Mouse (Mus musculus) forebrain, embryonic 15.5 days (tissue): Measurements from ENCODE around the gene Mthfd1. TPM values are rescaled to one million over a fixed set of nuclear protein-coding genes. Genes with fewer than 3 reads are reported as not detected.

Experiments used
- ATAC-seq: fragments of 200-750 bp; cut with Nextera tagmentation; replicated peaks from 2 replicates; pipeline ENCODE4 v1.8.0; 2017; ENCODE audit warnings: mild to moderate bottlenecking, moderate TSS enrichment, moderate library complexity
- H3K27ac ChIP-seq: fragments of 300-500 bp; sonication (generic); replicated peaks from 2 replicates; pipeline ENCODE4 v1.5.1; 2015; ENCODE audit warnings: mild to moderate bottlenecking, inconsistent platforms
- H3K27me3 ChIP-seq: fragments of 300-500 bp; sonication (generic); 2 replicates; pipeline ENCODE4 v1.6.1; 2015; ENCODE audit warnings: inconsistent platforms
- H3K36me3 ChIP-seq: fragments of 300-500 bp; sonication (generic); 2 replicates; pipeline ENCODE4 v1.6.1; 2015; ENCODE audit warnings: mild to moderate bottlenecking, inconsistent platforms
- H3K4me1 ChIP-seq: fragments of 300-500 bp; sonication (generic); 2 replicates; pipeline ENCODE4 v1.6.1; 2015; ENCODE audit warnings: inconsistent platforms
- H3K4me2 ChIP-seq: fragments of 300-500 bp; sonication (generic); replicated peaks from 2 replicates; pipeline ENCODE4 v1.6.1; 2015; ENCODE audit warnings: mild to moderate bottlenecking, inconsistent platforms
- H3K4me3 ChIP-seq: fragments of 300-500 bp; sonication (generic); 2 replicates; pipeline ENCODE4 v1.5.1; 2015; ENCODE audit warnings: mild to moderate bottlenecking, inconsistent platforms
- H3K9ac ChIP-seq: fragments of 300-500 bp; sonication (generic); replicated peaks from 2 replicates; pipeline ENCODE4 v1.6.1; 2015; ENCODE audit warnings: mild to moderate bottlenecking, inconsistent platforms
- H3K9me3 ChIP-seq: fragments of 300-500 bp; sonication (generic); 2 replicates; pipeline ENCODE4 v1.6.1; 2016; ENCODE audit warnings: inconsistent platforms
- WGBS: fragments of 180-500 bp; shearing (Covaris S2); methylation state at CpG from one replicate; pipeline ENCODE4 v1.1.7; 2015; ENCODE audit warnings: mixed read lengths; 5-methylcytosine and 5-hydroxymethylcytosine counted together
- polyA plus RNA-seq: library from polyadenylated mRNA; unstranded; fragments of >200 nt; fragmentation: Nextera tagmentation; extraction: Ambion mirVana; gene quantifications from 2 replicates; pipeline ENCODE4 v1.2.1, GENCODE M21; 2015

Gene Mthfd1
- polyA plus RNA-seq, 1 experiment from 2014 or later: 45.2 TPM

- Histone ChIP-seq H3K4me3 (no peak overlapping the region), H3K36me3 (no peaks in the 10 kb centered on the region), H3K27ac (peak overlapping the region; percentile 53; the same call in 1 of the 2 replicates), H3K9ac (no peak overlapping the region), H3K4me2 (no peak overlapping the region), H3K27me3 (no peaks in the 10 kb centered on the region), H3K9me3 (no peaks in the 10 kb centered on the region), H3K4me1 (peaks cover 15% of the 10 kb centered on the region)
- ATAC-seq: no peak
- WGBS: 79% methylated on average over 6 of the region's 6 CpGs
Measured at GRCm38 (mm10) chr12:76265001-76265400, 9.9 kb downstream of the Mthfd1 start.

- peak; percentile 55; the same call in 1 of the 2 replicates for ATAC-seq
- WGBS: 63% methylated on average over 9 of the region's 9 CpGs
- Histone ChIP-seq H3K36me3 (no peaks in the 10 kb centered on the region), H3K4me1 (peaks cover 15% of the 10 kb centered on the region), H3K4me3 (no peak overlapping the region), H3K9ac (no peak overlapping the region), H3K27ac (no peak overlapping the region), H3K9me3 (no peaks in the 10 kb centered on the region), H3K27me3 (no peaks in the 10 kb centered on the region), H3K4me2 (no peak overlapping the region)
Measured at GRCm38 (mm10) chr12:76266875-76267274, 11.8 kb downstream of the Mthfd1 start.

GRCm38 (mm10) chr12:76268686-76269085 is 13.6 kb downstream of the Mthfd1 start:
- H3K4me1 ChIP-seq: peaks cover 14% of the 10 kb centered on the region
- H3K9me3 ChIP-seq: no peaks in the 10 kb centered on the region
- no peak overlapping the region for H3K4me3 ChIP-seq
- no peak for ATAC-seq
- H3K27me3 ChIP-seq: no peaks in the 10 kb centered on the region
- 68% methylated on average over 10 of the region's 10 CpGs for WGBS
- H3K9ac ChIP-seq: no peak overlapping the region
- no peak overlapping the region for H3K27ac ChIP-seq
- H3K4me2 ChIP-seq: no peak overlapping the region
- no peaks in the 10 kb centered on the region for H3K36me3 ChIP-seq

GRCm38 (mm10) chr12:76269196-76269595 is 14.1 kb downstream of the Mthfd1 start:
- H3K9me3 ChIP-seq: no peaks in the 10 kb centered on the region
- H3K4me3 ChIP-seq: no peak overlapping the region
- 79% methylated on average over 7 of the region's 7 CpGs for WGBS
- no peak overlapping the region for H3K27ac ChIP-seq
- peaks cover 9% of the 10 kb centered on the region for H3K4me1 ChIP-seq
- H3K9ac ChIP-seq: no peak overlapping the region
- no peaks in the 10 kb centered on the region for H3K27me3 ChIP-seq
- H3K36me3 ChIP-seq: no peaks in the 10 kb centered on the region
- ATAC-seq: no peak
- no peak overlapping the region for H3K4me2 ChIP-seq

GRCm38 (mm10) chr12:76271516-76271915 is 16.4 kb downstream of the Mthfd1 start:
- H3K36me3 ChIP-seq: no peaks in the 10 kb centered on the region
- no peak overlapping the region for H3K9ac ChIP-seq
- ATAC-seq: no peak
- H3K4me1 ChIP-seq: no peaks in the 10 kb centered on the region
- H3K4me2 ChIP-seq: no peak overlapping the region
- H3K4me3 ChIP-seq: no peak overlapping the region
- H3K9me3 ChIP-seq: no peaks in the 10 kb centered on the region
- WGBS: 94% methylated on average over 6 of the region's 6 CpGs
- no peak overlapping the region for H3K27ac ChIP-seq
- H3K27me3 ChIP-seq: no peaks in the 10 kb centered on the region

- no peaks in the 10 kb centered on the region for H3K36me3 ChIP-seq
- H3K27me3 ChIP-seq: no peaks in the 10 kb centered on the region
- no peak overlapping the region for H3K4me3 ChIP-seq
- no peak for ATAC-seq
- H3K27ac ChIP-seq: no peak overlapping the region
- no peak overlapping the region for H3K9ac ChIP-seq
- H3K4me2 ChIP-seq: no peak overlapping the region
- no peaks in the 10 kb centered on the region for H3K9me3 ChIP-seq
- WGBS: 91% methylated on average over 10 of the region's 10 CpGs
- H3K4me1 ChIP-seq: no peaks in the 10 kb centered on the region
Measured at GRCm38 (mm10) chr12:76272610-76273524, 17.8 kb downstream of the Mthfd1 start.

- H3K27me3 ChIP-seq: no peaks in the 10 kb centered on the region
- ATAC-seq: no peak
- H3K9ac ChIP-seq: no peak overlapping the region
- no peak overlapping the region for H3K4me2 ChIP-seq
- WGBS: 80% methylated on average over 6 of the region's 6 CpGs
- peaks cover 14% of the 10 kb centered on the region for H3K4me1 ChIP-seq
- no peaks in the 10 kb centered on the region; the same call in 1 of the 2 replicates for H3K36me3 ChIP-seq
- H3K27ac ChIP-seq: no peak overlapping the region
- no peaks in the 10 kb centered on the region for H3K9me3 ChIP-seq
- H3K4me3 ChIP-seq: no peak overlapping the region
Measured at GRCm38 (mm10) chr12:76278209-76278608, 23.1 kb downstream of the Mthfd1 start.

- no peaks in the 10 kb centered on the region for H3K27me3 ChIP-seq
- no peaks in the 10 kb centered on the region; the same call in 1 of the 2 replicates for H3K36me3 ChIP-seq
- H3K4me2 ChIP-seq: no peak overlapping the region
- H3K4me3 ChIP-seq: no peak overlapping the region
- peaks cover 14% of the 10 kb centered on the region for H3K4me1 ChIP-seq
- no peak overlapping the region for H3K9ac ChIP-seq
- no peak for ATAC-seq
- no peak overlapping the region for H3K27ac ChIP-seq
- 70% methylated on average over 9 of the region's 9 CpGs for WGBS
- H3K9me3 ChIP-seq: no peaks in the 10 kb centered on the region
Measured at GRCm38 (mm10) chr12:76280556-76280955, 25.5 kb downstream of the Mthfd1 start.

GRCm38 (mm10) chr12:76281111-76281660 is 26.1 kb downstream of the Mthfd1 start:
- Histone ChIP-seq H3K27me3 (no peaks in the 10 kb centered on the region), H3K27ac (no peak overlapping the region), H3K4me1 (peaks cover 14% of the 10 kb centered on the region), H3K4me3 (no peak overlapping the region), H3K9ac (no peak overlapping the region), H3K36me3 (no peaks in the 10 kb centered on the region; the same call in 1 of the 2 replicates), H3K4me2 (no peak overlapping the region), H3K9me3 (no peaks in the 10 kb centered on the region)
- 88% methylated on average over 2 of the region's 2 CpGs for WGBS
- ATAC-seq: no peak

GRCm38 (mm10) chr12:76282132-76282531 is 27.0 kb downstream of the Mthfd1 start:
- Histone ChIP-seq H3K27me3 (no peaks in the 10 kb centered on the region), H3K36me3 (no peaks in the 10 kb centered on the region; the same call in 1 of the 2 replicates), H3K4me1 (peaks cover 14% of the 10 kb centered on the region), H3K9me3 (no peaks in the 10 kb centered on the region), H3K9ac (no peak overlapping the region), H3K27ac (no peak overlapping the region), H3K4me2 (no peak overlapping the region), H3K4me3 (no peak overlapping the region)
- ATAC-seq: 0 out of 2 replicates have a peak, but pooled peaks have one; percentile 55
- whole genome bisulfite sequencing: 26% methylated on average over 4 of the region's 4 CpGs

GRCm38 (mm10) chr12:76282532-76283173 is 27.6 kb downstream of the Mthfd1 start:
- H3K9me3 ChIP-seq: no peaks in the 10 kb centered on the region
- H3K27me3 ChIP-seq: no peaks in the 10 kb centered on the region
- no peak overlapping the region for H3K27ac ChIP-seq
- H3K4me3 ChIP-seq: no peak overlapping the region
- WGBS: 78% methylated on average over 17 of the region's 17 CpGs
- H3K9ac ChIP-seq: no peak overlapping the region
- H3K4me1 ChIP-seq: peaks cover 17% of the 10 kb centered on the region
- no peaks in the 10 kb centered on the region; the same call in 1 of the 2 replicates for H3K36me3 ChIP-seq
- no peak overlapping the region for H3K4me2 ChIP-seq
- ATAC-seq: no peak

GRCm38 (mm10) chr12:76285418-76285817 is 30.3 kb downstream of the Mthfd1 start:
- no peaks in the 10 kb centered on the region for H3K27me3 ChIP-seq
- H3K4me2 ChIP-seq: no peak overlapping the region
- H3K27ac ChIP-seq: peak overlapping the region; percentile 37; the same call in 1 of the 2 replicates
- no peak for ATAC-seq
- WGBS: 87% methylated on average over 6 of the region's 6 CpGs
- no peak overlapping the region for H3K9ac ChIP-seq
- peaks cover 8% of the 10 kb centered on the region for H3K36me3 ChIP-seq
- no peak overlapping the region for H3K4me3 ChIP-seq
- H3K4me1 ChIP-seq: peaks cover 26% of the 10 kb centered on the region
- no peaks in the 10 kb centered on the region for H3K9me3 ChIP-seq
